ENCODE assay signal across 8 mouse cellular contexts in genomic region chr7:35586906-35587445, GRCm38 (mm10). TPM values are rescaled to one million over a fixed set of nuclear protein-coding genes. Genes with fewer than 3 reads are reported as not detected.
DNase-seq lines count a peak whose midpoint lies in the region; ATAC-seq and TF ChIP-seq lines count a peak whose summit lies in the region.

No protein-coding gene starts in this region.

- no peak for TF ChIP-seq EP300 in MEL (IDR thresholded peaks at IDR 0.05; ENCODE audit: low read depth in 1 of 2, low read length in 2 of 2)
- no peak for TF ChIP-seq EP300 in heart, postnatal 0 days (IDR thresholded peaks at IDR 0.05; ENCODE audit: low read depth)
- TF ChIP-seq EP300 in liver, postnatal 0 days (IDR thresholded peaks at IDR 0.05; ENCODE audit: low read depth), result no peak

- peak overlapping the region; percentile 89 for H3K9ac ChIP-seq in heart, embryonic 12.5 days
- H3K9ac ChIP-seq in MEL (ENCODE audit: control insufficient read depth, low read depth, low read length, poor library complexity, severe bottlenecking), result peak overlapping the region; percentile 95
- H3K9ac ChIP-seq in heart, postnatal 0 days (replicated peaks; ENCODE audit: low read depth, low read length), result peak overlapping the region; percentile 67; the same call in 1 of the 2 replicates
- H3K9ac ChIP-seq in liver, postnatal 0 days (replicated peaks), result peak overlapping the region; percentile 84

- peak overlapping the region; percentile 88 for H3K4me3 ChIP-seq in heart, embryonic 12.5 days
- peak overlapping the region; percentile 69 to 92 for H3K4me3 ChIP-seq in MEL (ENCODE audit: control insufficient read depth in 1 of 2, insufficient read depth in 1 of 2, low read depth in 2 of 2, low read length in 2 of 2)
- peak overlapping the region; percentile 81 for H3K4me3 ChIP-seq in heart, postnatal 0 days (ENCODE audit: low read depth, low read length)
- peak overlapping the region; percentile 88 for H3K4me3 ChIP-seq in liver, postnatal 0 days (ENCODE audit: low read depth, low read length)

- peak overlapping the region; percentile 100 for H3K4me2 ChIP-seq in heart, embryonic 12.5 days
- H3K4me2 ChIP-seq in heart, postnatal 0 days (ENCODE audit: low read depth, low read length), result peak overlapping the region; percentile 87
- peak overlapping the region; percentile 98 for H3K4me2 ChIP-seq in liver, postnatal 0 days (ENCODE audit: low read depth, low read length)

- no peak overlapping the region for H3K27ac ChIP-seq in heart, embryonic 12.5 days (ENCODE audit: poor library complexity, severe bottlenecking)
- peak overlapping the region; percentile 78 for H3K27ac ChIP-seq in MEL (ENCODE audit: control insufficient read depth, low read depth, low read length)
- H3K27ac ChIP-seq in heart, postnatal 0 days (ENCODE audit: low read depth), result no peak overlapping the region
- peak overlapping the region; percentile 79 for H3K27ac ChIP-seq in liver, postnatal 0 days (ENCODE audit: low read depth)

- no peak for TF ChIP-seq RAD21 in MEL (IDR thresholded peaks at IDR 0.05; ENCODE audit: low read depth, low read length)

- peaks cover 26% of the 10 kb centered on the region for H3K27me3 ChIP-seq in heart, embryonic 12.5 days (replicated peaks)
- no peaks in the 10 kb centered on the region for H3K27me3 ChIP-seq in MEL (ENCODE audit: control insufficient read depth in 1 of 2, insufficient read depth in 2 of 2, low read length in 2 of 2)
- peaks cover 29% of the 10 kb centered on the region for H3K27me3 ChIP-seq in heart, postnatal 0 days (ENCODE audit: control insufficient read depth, insufficient read depth, low read length)
- H3K27me3 ChIP-seq in liver, postnatal 0 days (ENCODE audit: insufficient read depth, low read length), result peaks cover 24% of the 10 kb centered on the region

- 21% methylated on average over 15 of the region's 15 CpGs for WGBS in heart, embryonic 12.5 days
- WGBS in heart, postnatal 0 days, result 24% methylated on average over 15 of the region's 15 CpGs
- WGBS in liver, postnatal 0 days (ENCODE audit: insufficient replicate concordance), result 21% methylated on average over 15 of the region's 15 CpGs

- peaks cover 5% of the 10 kb centered on the region for H3K36me3 ChIP-seq in heart, embryonic 12.5 days
- H3K36me3 ChIP-seq in MEL (ENCODE audit: control insufficient read depth in 1 of 2, insufficient read depth in 2 of 2, low read length in 2 of 2), result peaks cover 0 to 23% of the 10 kb centered on the region in 2 experiments; a peak in 2 of 4 replicates
- peaks cover 4% of the 10 kb centered on the region; the same call in 1 of the 2 replicates for H3K36me3 ChIP-seq in heart, postnatal 0 days (replicated peaks; ENCODE audit: control insufficient read depth, insufficient read depth, low read length)
- peaks cover 3% of the 10 kb centered on the region; the same call in 1 of the 2 replicates for H3K36me3 ChIP-seq in liver, postnatal 0 days (replicated peaks; ENCODE audit: insufficient read depth, low read length)

- TF ChIP-seq CTCF in MEL (IDR thresholded peaks at IDR 0.05 in 2 of 3, conservative IDR thresholded peaks at IDR 0.05 in 1 of 3; ENCODE audit: control insufficient read depth in 1 of 3, insufficient read depth in 1 of 3, low read depth in 2 of 3, low read length in 3 of 3, poor library complexity in 1 of 3, severe bottlenecking in 1 of 3), result no peak
- TF ChIP-seq CTCF in heart, postnatal 0 days (IDR thresholded peaks at IDR 0.05; ENCODE audit: low read depth), result no peak
- TF ChIP-seq CTCF in liver, postnatal 0 days (IDR thresholded peaks at IDR 0.05; ENCODE audit: low read depth), result no peak

- TF ChIP-seq POLR2A in MEL (IDR thresholded peaks at IDR 0.05; ENCODE audit: control insufficient read depth in 1 of 2, insufficient read depth in 1 of 2, low read depth in 1 of 2, low read length in 2 of 2, poor library complexity in 1 of 2), result no peak

- H3K9me3 ChIP-seq in heart, embryonic 12.5 days (replicated peaks), result no peaks in the 10 kb centered on the region
- no peaks in the 10 kb centered on the region for H3K9me3 ChIP-seq in MEL (replicated peaks; ENCODE audit: insufficient read depth, low read length)
- no peaks in the 10 kb centered on the region for H3K9me3 ChIP-seq in heart, postnatal 0 days (replicated peaks; ENCODE audit: control insufficient read depth, low read length)
- no peaks in the 10 kb centered on the region for H3K9me3 ChIP-seq in liver, postnatal 0 days (ENCODE audit: low read length)

- no peak for ATAC-seq in heart, embryonic 12.5 days (ENCODE audit: insufficient number of reproducible peaks, low FRiP score)
- no peak for ATAC-seq in heart, postnatal 0 days (ENCODE audit: insufficient read depth, low read depth)
- no peak for ATAC-seq in liver, postnatal 0 days

- DNase-seq in heart, adult 8-10 months (ENCODE audit: low spot score), result no peak
- no peak for DNase-seq in MEL (ENCODE audit: low read depth, low spot score)
- DNase-seq in heart, postnatal 0 days (ENCODE audit: low spot score), result no peak
- peak; percentile 36 for DNase-seq in liver, postnatal 0 days
- DNase-seq in left cerebral cortex, adult 11 months (ENCODE audit: low spot score), result no peak
- DNase-seq in embryo, embryonic 10.5 days (ENCODE audit: low spot score), result no peak
- DNase-seq in frontal cortex, adult 2 months (ENCODE audit: extremely low spot score in 1 of 2, low spot score in 1 of 2), result no peak

- peaks cover 31% of the 10 kb centered on the region for H3K79me2 ChIP-seq in MEL (ENCODE audit: control insufficient read depth, insufficient read depth, low read length, poor library complexity)

- H3K4me1 ChIP-seq in heart, embryonic 12.5 days (replicated peaks), result peaks cover 29% of the 10 kb centered on the region
- H3K4me1 ChIP-seq in MEL (ENCODE audit: control insufficient read depth in 1 of 2, insufficient read depth in 2 of 2, low read length in 2 of 2), result peaks cover 12 to 27% of the 10 kb centered on the region in 2 experiments
- H3K4me1 ChIP-seq in heart, postnatal 0 days (ENCODE audit: control insufficient read depth, insufficient read depth), result peaks cover 18% of the 10 kb centered on the region
- peaks cover 32% of the 10 kb centered on the region for H3K4me1 ChIP-seq in liver, postnatal 0 days (ENCODE audit: insufficient read depth)

TF ChIP-seq in MEL, 35 proteins besides CTCF, POLR2A, EP300 and RAD21:
- TF ChIP-seq ZKSCAN1 (IDR thresholded peaks at IDR 0.05; ENCODE audit: low read depth, low read length) (peak; percentile 96), MAFK (IDR thresholded peaks at IDR 0.05; ENCODE audit: borderline replicate concordance, low read depth, low read length) (no peak)
TF ChIP-seq in MEL: peak in this region for 1.

RNA-seq across cellular contexts. Expression of gene Ankrd27, which starts 0.9 kb away (rescaled TPM):
- 22.1 and 23.6 TPM in 2 replicates for polyA plus RNA-seq in heart, embryonic 12.5 days (2016; fragmentation: Nextera tagmentation; extraction: Ambion mirVana)
- total RNA-seq in heart, adult 8-10 months (2022), result 10 to 100 TPM in 3 of 4 experiments, 1 to 10 TPM in 1; 8.6 to 12.0 (median 10.8) TPM
- 74.2 and 74.9 TPM in 2 replicates for total RNA-seq in MEL (2012; rRNA removed)
- polyA plus RNA-seq in MEL (2012; ENCODE audit: insufficient read depth in 1 of 2, insufficient read length in 2 of 2, low read depth in 1 of 2, low replicate concordance in 2 of 2, missing spikeins in 1 of 2), result 100 to 1,000 TPM in 1 of 2 experiments, 10 to 100 TPM in 1; 49.0 to 103 TPM
- total RNA-seq in heart, postnatal 0 days (2014; rRNA removed; ENCODE audit: low replicate concordance), result 9.5 and 19.3 TPM in 2 replicates
- polyA plus RNA-seq in heart, postnatal 0 days (2015; fragmentation: Nextera tagmentation; extraction: Ambion mirVana), result 8.9 and 9.6 TPM in 2 replicates
- polyA plus RNA-seq in liver, postnatal 0 days (2015; fragmentation: Nextera tagmentation; extraction: Ambion mirVana), result 11.8 and 14.2 TPM in 2 replicates
- polyA plus RNA-seq in frontal cortex, adult 2 months (2012; rRNA removed), result 30.1 and 30.6 TPM in 2 replicates

RNA-seq across cellular contexts. Expression of gene Rgs9bp, which starts 1.6 kb away (rescaled TPM):
- 0.82 TPM in 2 replicates for polyA plus RNA-seq in heart, embryonic 12.5 days (2016; fragmentation: Nextera tagmentation; extraction: Ambion mirVana)
- not detected for total RNA-seq in heart, adult 8-10 months (2022)
- 0.10 and 0.12 TPM in 2 replicates for total RNA-seq in MEL (2012; rRNA removed)
- under 1 TPM in 1 of 2 experiments, not detected in 1; 0.43 TPM for polyA plus RNA-seq in MEL (2012; ENCODE audit: insufficient read depth in 1 of 2, insufficient read length in 2 of 2, low read depth in 1 of 2, low replicate concordance in 2 of 2, missing spikeins in 1 of 2)
- total RNA-seq in heart, postnatal 0 days (2014; rRNA removed; ENCODE audit: low replicate concordance), result under 0.01 TPM in 1 of 2 replicates, not detected in the other
- 0.04 and 0.07 TPM in 2 replicates for polyA plus RNA-seq in heart, postnatal 0 days (2015; fragmentation: Nextera tagmentation; extraction: Ambion mirVana)
- 0.02 TPM in 1 of 2 replicates, not detected in the other for polyA plus RNA-seq in liver, postnatal 0 days (2015; fragmentation: Nextera tagmentation; extraction: Ambion mirVana)
- 0.16 and 0.19 TPM in 2 replicates for polyA plus RNA-seq in frontal cortex, adult 2 months (2012; rRNA removed)

RNA-seq across cellular contexts. Expression of gene Nudt19, which starts 30.9 kb away (rescaled TPM):
- 84.5 and 85.0 TPM in 2 replicates for polyA plus RNA-seq in heart, embryonic 12.5 days (2016; fragmentation: Nextera tagmentation; extraction: Ambion mirVana)
- total RNA-seq in heart, adult 8-10 months (2022), result 10 to 100 TPM; 58.4 to 73.7 (median 68.2) TPM
- 83.2 and 89.1 TPM in 2 replicates for total RNA-seq in MEL (2012; rRNA removed)
- 100 to 1,000 TPM in 1 of 2 experiments, 10 to 100 TPM in 1; 67.6 to 631 TPM for polyA plus RNA-seq in MEL (2012; ENCODE audit: insufficient read depth in 1 of 2, insufficient read length in 2 of 2, low read depth in 1 of 2, low replicate concordance in 2 of 2, missing spikeins in 1 of 2)
- 75.2 and 76.6 TPM in 2 replicates for total RNA-seq in heart, postnatal 0 days (2014; rRNA removed; ENCODE audit: low replicate concordance)
- polyA plus RNA-seq in heart, postnatal 0 days (2015; fragmentation: Nextera tagmentation; extraction: Ambion mirVana), result 133 and 136 TPM in 2 replicates
- polyA plus RNA-seq in liver, postnatal 0 days (2015; fragmentation: Nextera tagmentation; extraction: Ambion mirVana), result 79.4 and 79.9 TPM in 2 replicates
- 129 and 140 TPM in 2 replicates for polyA plus RNA-seq in frontal cortex, adult 2 months (2012; rRNA removed)

RNA-seq across cellular contexts. Expression of gene Tdrd12, which starts 49.4 kb away (rescaled TPM):
- polyA plus RNA-seq in heart, embryonic 12.5 days (2016; fragmentation: Nextera tagmentation; extraction: Ambion mirVana), result 0.37 and 0.82 TPM in 2 replicates
- under 1 TPM in 2 of 4 experiments, not detected in 2; 0.08 to 0.16 TPM for total RNA-seq in heart, adult 8-10 months (2022)
- total RNA-seq in MEL (2012; rRNA removed), result 0.26 and 0.50 TPM in 2 replicates
- polyA plus RNA-seq in MEL (2012; ENCODE audit: insufficient read depth in 1 of 2, insufficient read length in 2 of 2, low read depth in 1 of 2, low replicate concordance in 2 of 2, missing spikeins in 1 of 2), result under 1 TPM in 1 of 2 experiments, not detected in 1; 0.25 TPM
- not detected in 2 replicates for total RNA-seq in heart, postnatal 0 days (2014; rRNA removed; ENCODE audit: low replicate concordance)
- 1.4 and 1.5 TPM in 2 replicates for polyA plus RNA-seq in heart, postnatal 0 days (2015; fragmentation: Nextera tagmentation; extraction: Ambion mirVana)
- polyA plus RNA-seq in liver, postnatal 0 days (2015; fragmentation: Nextera tagmentation; extraction: Ambion mirVana), result 0.13 and 0.26 TPM in 2 replicates
- 0.36 and 0.38 TPM in 2 replicates for polyA plus RNA-seq in frontal cortex, adult 2 months (2012; rRNA removed)

Comparison
In these comparisons a context has a peak if more than half of its experiments do, and no peak if none do; other contexts are left out.
1. H3K27ac ChIP-seq: peak in MEL (single experiment) and liver, postnatal 0 days (single experiment); none in heart, embryonic 12.5 days (single experiment) and heart, postnatal 0 days (single experiment).
2. Peak in every context shown above with its lines, with median percentiles within 50 percentile points of each other: H3K4me2 ChIP-seq, H3K4me3 ChIP-seq and H3K9ac ChIP-seq.